15 mouse cellular contexts compared by ENCODE assay signal in the genomic region with DNA sequence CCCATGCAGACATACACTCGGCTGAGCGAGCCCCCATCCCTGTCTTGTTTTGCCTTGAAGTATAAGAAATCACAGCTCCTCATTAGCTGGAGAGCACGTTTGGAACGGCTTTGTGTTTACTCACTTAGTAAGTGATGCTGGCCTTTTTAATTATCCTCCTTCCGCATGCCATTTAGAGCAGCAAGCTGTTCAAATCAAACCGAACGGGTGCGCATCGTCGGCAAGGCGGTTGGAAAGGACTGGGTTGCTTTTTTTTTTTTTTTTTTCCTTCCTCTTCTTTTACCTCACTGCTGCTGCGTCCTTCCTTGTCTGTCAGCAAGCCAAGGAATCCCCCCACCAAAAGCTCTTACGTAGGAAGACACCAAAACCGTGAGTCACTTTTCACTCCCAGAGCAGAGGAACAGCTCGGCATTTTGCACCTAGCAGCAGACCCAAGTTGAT.
DNase-seq lines count a peak whose midpoint lies in the region; ATAC-seq and TF ChIP-seq lines count a peak whose summit lies in the region.
"Had no signal": no experiment of that assay in that cellular context is flagged by ENCODE, and none has a peak within 500 bp of the region (broad histone marks: within the 10 kb centered on the region; RNA-seq: fewer than 3 reads in every experiment).

No protein-coding gene starts in this region.

- H3K27ac ChIP-seq in lung, embryonic 15.5 days: no peak overlapping the region
- 0 out of 2 replicates have a peak overlapping the region, but pooled peaks have one; percentile 7 for H3K27ac ChIP-seq in hindbrain, embryonic 11.5 days (ENCODE audit: low read depth, low read length)
- H3K27ac ChIP-seq in midbrain, embryonic 14.5 days (replicated peaks; ENCODE audit: low read depth, low read length): peak overlapping the region; percentile 86
- no peak overlapping the region for H3K27ac ChIP-seq in kidney, adult 2 months (ENCODE audit: insufficient read depth, low read depth, low read length)
- no peak overlapping the region for H3K27ac ChIP-seq in liver, embryonic 11.5 days (ENCODE audit: low read depth, low read length)
- H3K27ac ChIP-seq: heart, embryonic 15.5 days; kidney, postnatal 0 days; limb, embryonic 15.5 days had no signal

- H3K9ac ChIP-seq in lung, embryonic 15.5 days: no peak overlapping the region
- H3K9ac ChIP-seq in hindbrain, embryonic 11.5 days (ENCODE audit: low read depth, low read length): no peak overlapping the region
- H3K9ac ChIP-seq in midbrain, embryonic 14.5 days (replicated peaks; ENCODE audit: low read length): peak overlapping the region; percentile 44
- H3K9ac ChIP-seq in liver, embryonic 11.5 days (ENCODE audit: low read depth, low read length): no peak overlapping the region
- H3K9ac ChIP-seq: heart, embryonic 15.5 days; limb, embryonic 15.5 days had no signal

- TF ChIP-seq POLR2A in kidney, adult 2 months (IDR thresholded peaks at IDR 0.05; ENCODE audit: low read depth, low read length): no peak

- peaks cover 4% of the 10 kb centered on the region; the same call in 1 of the 2 replicates for H3K4me1 ChIP-seq in lung, embryonic 15.5 days
- no peaks in the 10 kb centered on the region for H3K4me1 ChIP-seq in hindbrain, embryonic 11.5 days (replicated peaks; ENCODE audit: control insufficient read depth, insufficient read depth, low read length)
- peaks cover 37% of the 10 kb centered on the region for H3K4me1 ChIP-seq in midbrain, embryonic 14.5 days (ENCODE audit: control insufficient read depth, insufficient read depth, low read length)
- no peaks in the 10 kb centered on the region for H3K4me1 ChIP-seq in kidney, adult 2 months (ENCODE audit: control insufficient read depth, insufficient read depth, low read length)
- H3K4me1 ChIP-seq in liver, embryonic 11.5 days (replicated peaks; ENCODE audit: control insufficient read depth, insufficient read depth, low read length): no peaks in the 10 kb centered on the region
- H3K4me1 ChIP-seq: limb, embryonic 15.5 days had no signal

- no peaks in the 10 kb centered on the region for H3K27me3 ChIP-seq in lung, embryonic 15.5 days
- no peaks in the 10 kb centered on the region for H3K27me3 ChIP-seq in hindbrain, embryonic 11.5 days (ENCODE audit: control insufficient read depth, insufficient read depth, low read length)
- H3K27me3 ChIP-seq in midbrain, embryonic 14.5 days (ENCODE audit: control insufficient read depth, insufficient read depth, low read length): no peaks in the 10 kb centered on the region
- H3K27me3 ChIP-seq in kidney, adult 2 months (replicated peaks; ENCODE audit: control insufficient read depth, insufficient read depth, low read length): no peaks in the 10 kb centered on the region
- no peaks in the 10 kb centered on the region for H3K27me3 ChIP-seq in liver, embryonic 11.5 days (replicated peaks; ENCODE audit: control insufficient read depth, insufficient read depth, low read length)
- H3K27me3 ChIP-seq: CH12.LX; limb, embryonic 15.5 days had no signal

- WGBS in lung, embryonic 15.5 days: 60% methylated on average over 15 of the region's 15 CpGs
- 87% methylated on average over 15 of the region's 15 CpGs for WGBS in hindbrain, embryonic 11.5 days
- WGBS in midbrain, embryonic 14.5 days: 46% methylated on average over 15 of the region's 15 CpGs
- WGBS in kidney, adult 2 months: 68% methylated on average over 15 of the region's 15 CpGs
- WGBS in liver, embryonic 11.5 days: 83% methylated on average over 15 of the region's 15 CpGs

- H3K9me3 ChIP-seq in lung, embryonic 15.5 days: no peaks in the 10 kb centered on the region
- H3K9me3 ChIP-seq in hindbrain, embryonic 11.5 days (ENCODE audit: control insufficient read depth, low read length): no peaks in the 10 kb centered on the region
- no peaks in the 10 kb centered on the region for H3K9me3 ChIP-seq in midbrain, embryonic 14.5 days (ENCODE audit: control insufficient read depth, low read length)
- H3K9me3 ChIP-seq in liver, embryonic 11.5 days (ENCODE audit: control insufficient read depth, low read length): no peaks in the 10 kb centered on the region
- H3K9me3 ChIP-seq: heart, embryonic 15.5 days; limb, embryonic 15.5 days had no signal

- no peak for ATAC-seq in lung, embryonic 15.5 days (ENCODE audit: borderline replicate concordance, extremely low read depth, low FRiP score, low TSS enrichment)
- no peak for ATAC-seq in hindbrain, embryonic 11.5 days (ENCODE audit: low FRiP score)
- no peak for ATAC-seq in midbrain, embryonic 14.5 days (ENCODE audit: low FRiP score, low TSS enrichment)
- no peak for ATAC-seq in liver, embryonic 11.5 days (replicated peaks; ENCODE audit: low FRiP score)

- H3K36me3 ChIP-seq in lung, embryonic 15.5 days: no peaks in the 10 kb centered on the region
- H3K36me3 ChIP-seq in hindbrain, embryonic 11.5 days (ENCODE audit: control insufficient read depth, insufficient read depth, low read length): no peaks in the 10 kb centered on the region
- H3K36me3 ChIP-seq in midbrain, embryonic 14.5 days (ENCODE audit: control insufficient read depth, insufficient read depth, low read length): no peaks in the 10 kb centered on the region
- H3K36me3 ChIP-seq in kidney, adult 2 months (ENCODE audit: control insufficient read depth, insufficient read depth, low read length): no peaks in the 10 kb centered on the region
- H3K36me3 ChIP-seq in liver, embryonic 11.5 days (ENCODE audit: control insufficient read depth, insufficient read depth, low read length): no peaks in the 10 kb centered on the region
- H3K36me3 ChIP-seq: heart, embryonic 15.5 days; limb, embryonic 15.5 days had no signal

- no peak for TF ChIP-seq CTCF in kidney, adult 2 months (conservative IDR thresholded peaks at IDR 0.05; ENCODE audit: insufficient read depth, insufficient read length, low read depth, low read length)

- peak overlapping the region; percentile 5; the same call in 1 of the 2 replicates for H3K4me2 ChIP-seq in lung, embryonic 15.5 days
- H3K4me2 ChIP-seq in hindbrain, embryonic 11.5 days (replicated peaks; ENCODE audit: low read depth, low read length): no peak overlapping the region; the same call in 1 of the 2 replicates
- peak overlapping the region; percentile 53 for H3K4me2 ChIP-seq in midbrain, embryonic 14.5 days (ENCODE audit: low read length)
- no peak overlapping the region for H3K4me2 ChIP-seq in liver, embryonic 11.5 days
- H3K4me2 ChIP-seq: heart, embryonic 15.5 days; limb, embryonic 15.5 days had no signal

- no peak for DNase-seq in lung, postnatal 14 days
- no peak for DNase-seq in hindbrain, embryonic 11.5 days (ENCODE audit: low spot score)
- DNase-seq in midbrain, embryonic 14.5 days: peak; percentile 71
- peak; percentile 25 for DNase-seq in right cerebral cortex, postnatal 25 days
- no peak for DNase-seq in kidney, adult 2 months
- DNase-seq in ovary, adult 18-20 months (ENCODE audit: low spot score): no peak
- DNase-seq in liver, embryonic 11.5 days (ENCODE audit: low spot score): no peak
- DNase-seq: cerebellum, adult 9-11 months; thymus, postnatal 14 days had no signal

- H3K4me3 ChIP-seq in lung, embryonic 15.5 days: no peak overlapping the region
- H3K4me3 ChIP-seq in hindbrain, embryonic 11.5 days (ENCODE audit: low read depth, low read length): no peak overlapping the region
- peak overlapping the region; percentile 30 for H3K4me3 ChIP-seq in midbrain, embryonic 14.5 days (replicated peaks; ENCODE audit: low read depth, low read length)
- H3K4me3 ChIP-seq in kidney, adult 2 months (ENCODE audit: insufficient read depth, low read depth, low read length): no peak overlapping the region
- H3K4me3 ChIP-seq in liver, embryonic 11.5 days (ENCODE audit: low read depth, low read length): no peak overlapping the region
- H3K4me3 ChIP-seq: erythroblast, embryonic 14.5 days; heart, embryonic 15.5 days; limb, embryonic 15.5 days had no signal

Comparison
In these comparisons a context has a peak if more than half of its experiments do, and no peak if none do; other contexts are left out.
1. H3K27ac ChIP-seq: peak in hindbrain, embryonic 11.5 days (single experiment) and midbrain, embryonic 14.5 days (single experiment); none in lung, embryonic 15.5 days (single experiment), kidney, adult 2 months (single experiment) and liver, embryonic 11.5 days (single experiment).
2. H3K4me2 ChIP-seq: peak in lung, embryonic 15.5 days (single experiment) and midbrain, embryonic 14.5 days (single experiment); none in hindbrain, embryonic 11.5 days (single experiment) and liver, embryonic 11.5 days (single experiment).
3. DNase-seq: peak in midbrain, embryonic 14.5 days (single experiment) and right cerebral cortex, postnatal 25 days (single experiment); none in lung, postnatal 14 days (single experiment), hindbrain, embryonic 11.5 days (single experiment), kidney, adult 2 months (single experiment), ovary, adult 18-20 months (single experiment) and liver, embryonic 11.5 days (single experiment).